Mouse (Mus musculus) spleen, postnatal 10 days (tissue): ENCODE measurements around the gene Gipc1.

ENCODE experiments used
- DNase-seq, 2 experiments: peaks; one replicate each; pipeline ENCODE4 v3.0.0; 2021 to 2022; ENCODE audit warnings: low spot score in 2 of 2

The Gipc1 gene

DNA sequence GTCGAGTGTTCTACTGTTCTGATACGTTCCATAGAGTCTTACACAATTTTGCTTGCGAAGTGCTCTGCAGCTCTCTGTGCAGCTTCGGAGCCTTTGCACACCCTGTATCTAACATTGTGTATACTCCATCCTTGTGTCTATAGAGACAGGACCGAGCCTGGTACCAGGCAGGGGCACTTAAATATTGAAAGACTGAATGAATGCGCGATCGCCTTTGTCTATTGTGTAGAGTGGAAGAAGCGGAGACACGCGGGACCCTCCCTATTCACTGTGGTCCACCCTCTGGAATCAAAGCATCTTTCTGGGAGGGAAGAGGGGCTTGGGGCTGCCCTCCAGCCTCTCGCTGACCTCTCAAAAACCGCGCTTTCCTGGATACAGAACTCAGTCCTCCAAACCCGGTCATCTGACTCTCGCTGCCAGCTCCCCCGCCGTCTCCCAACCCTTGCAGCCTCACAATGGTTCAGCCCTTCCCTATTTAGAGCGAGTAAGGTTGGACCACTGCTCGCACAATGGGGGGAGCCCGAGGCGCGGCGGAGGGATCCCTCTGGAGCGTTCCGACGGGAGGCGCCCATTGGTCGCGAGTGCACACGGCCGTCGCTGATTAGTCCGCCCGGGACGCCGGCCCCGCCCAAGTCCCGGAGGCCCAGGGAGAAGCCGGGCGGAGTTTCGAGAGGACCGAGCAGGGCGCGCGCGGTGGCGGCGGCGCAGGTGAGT, at the start of gene Gipc1:
Gene Gipc1, plus strand, starts transcription at position 648 of the 714 bp plus-strand sequence.
- DNase-seq, result peak; percentile 85 to 95

DNA sequence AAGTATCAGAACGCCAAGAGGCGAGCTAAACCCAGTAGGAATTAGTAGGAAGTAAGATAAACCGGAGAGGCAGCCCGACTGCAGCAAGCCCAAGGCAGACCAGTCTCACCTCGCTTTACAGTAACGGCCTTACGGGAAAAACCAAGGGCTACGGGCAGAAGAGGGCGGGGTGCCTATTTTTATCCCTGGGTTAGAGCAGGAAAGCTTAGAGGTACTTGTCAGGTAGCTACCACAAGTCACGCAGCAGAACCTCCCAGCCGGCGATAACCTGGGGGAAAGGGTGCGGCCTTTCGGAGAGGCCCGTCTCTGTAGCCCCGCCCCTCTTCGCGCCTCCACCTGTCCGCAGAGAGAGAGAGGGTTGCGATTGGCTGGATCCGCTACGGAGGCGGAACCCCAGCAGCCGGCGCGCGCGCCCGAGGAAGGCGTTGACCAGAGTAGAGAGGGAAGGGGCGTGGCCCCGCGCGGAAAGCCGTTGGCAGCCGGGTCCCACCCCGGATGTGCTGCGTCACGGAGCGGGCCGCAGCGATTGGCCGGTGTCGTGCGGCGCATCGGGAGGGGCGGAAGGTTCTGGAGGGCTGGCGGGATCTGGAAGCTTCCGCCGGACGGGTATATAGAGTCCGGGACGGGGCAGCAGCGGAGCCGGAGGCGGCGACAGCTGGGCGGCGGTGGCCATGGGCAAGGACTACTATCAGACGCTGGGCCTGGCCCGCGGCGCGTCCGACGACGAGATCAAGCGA, 44.6 kb upstream of the Gipc1 start, which contains the start of the genes Tecr and Dnajb1:
Gene Tecr, minus strand, starts transcription at position 311 of the 737 bp plus-strand sequence.
Gene Dnajb1, plus strand, starts transcription at position 533 of the 737 bp plus-strand sequence.
- DNase-seq, result peak; percentile 99 to 100

DNA sequence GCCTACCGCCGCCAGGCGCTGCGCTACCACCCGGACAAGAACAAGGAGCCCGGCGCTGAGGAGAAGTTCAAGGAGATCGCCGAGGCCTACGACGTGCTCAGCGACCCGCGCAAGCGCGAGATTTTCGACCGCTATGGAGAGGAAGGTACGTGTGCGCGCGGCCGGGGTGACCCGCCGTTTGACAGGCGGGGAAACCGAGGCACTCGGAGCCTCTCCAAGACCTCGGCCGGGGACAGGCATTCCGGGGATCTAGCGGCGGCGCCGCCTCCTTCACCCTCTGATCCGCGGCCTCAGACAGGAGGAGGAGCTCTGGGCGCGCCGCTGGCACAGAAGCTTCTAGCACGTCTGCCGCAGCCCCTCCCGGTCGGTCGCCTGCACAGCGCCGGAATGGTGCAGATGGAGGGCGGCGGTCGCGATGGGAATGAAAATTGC, 44.1 kb upstream of the Gipc1 start:
- DNase-seq, result peak in 1 of 2 experiments; percentile 89

DNA sequence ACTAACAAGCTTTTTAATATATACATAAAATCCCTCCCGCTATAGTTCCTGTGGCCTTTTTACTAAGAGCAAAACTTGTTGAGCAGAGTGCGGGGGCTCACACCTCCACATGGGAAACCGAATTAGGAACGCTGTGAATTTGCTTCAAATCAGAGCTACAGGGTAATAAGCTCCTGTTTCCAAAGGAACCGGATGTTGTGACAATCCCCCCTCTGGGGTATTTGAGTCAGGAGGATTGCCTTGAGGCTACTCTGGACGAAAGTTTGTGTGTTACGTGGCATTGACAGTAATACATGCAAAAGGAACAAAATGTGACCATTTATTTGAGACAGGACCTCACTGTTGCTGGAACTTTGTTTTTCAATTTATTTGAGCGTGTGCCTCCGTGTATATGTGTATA, 43.4 kb upstream of the Gipc1 start:
- DNase-seq, result no peak

DNA sequence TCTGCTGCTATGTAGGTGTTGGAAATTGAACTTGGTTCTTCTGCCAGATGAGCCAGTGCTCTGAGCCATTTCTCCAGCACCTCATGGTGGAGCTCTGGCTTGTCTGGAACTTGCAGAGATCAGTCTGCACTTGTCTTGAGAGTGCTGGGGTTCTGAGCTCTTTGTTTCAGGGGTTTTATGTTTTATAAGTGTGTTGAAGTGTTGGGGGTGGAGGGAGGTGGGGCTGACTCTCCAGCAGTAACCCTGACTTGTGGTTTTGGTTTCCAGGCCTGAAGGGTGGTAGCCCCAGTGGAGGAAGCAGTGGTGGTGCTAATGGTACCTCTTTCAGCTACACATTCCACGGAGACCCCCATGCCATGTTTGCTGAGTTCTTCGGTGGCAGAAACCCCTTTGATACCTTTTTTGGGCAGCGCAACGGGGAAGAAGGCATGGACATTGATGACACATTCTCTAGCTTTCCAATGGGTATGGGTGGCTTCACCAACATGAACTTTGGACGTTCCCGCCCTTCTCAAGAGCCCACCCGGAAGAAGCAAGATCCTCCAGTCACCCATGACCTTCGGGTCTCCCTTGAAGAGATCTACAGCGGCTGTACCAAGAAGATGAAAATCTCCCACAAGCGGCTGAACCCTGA, 42.8 kb upstream of the Gipc1 start:
- DNase-seq, result no peak

DNA sequence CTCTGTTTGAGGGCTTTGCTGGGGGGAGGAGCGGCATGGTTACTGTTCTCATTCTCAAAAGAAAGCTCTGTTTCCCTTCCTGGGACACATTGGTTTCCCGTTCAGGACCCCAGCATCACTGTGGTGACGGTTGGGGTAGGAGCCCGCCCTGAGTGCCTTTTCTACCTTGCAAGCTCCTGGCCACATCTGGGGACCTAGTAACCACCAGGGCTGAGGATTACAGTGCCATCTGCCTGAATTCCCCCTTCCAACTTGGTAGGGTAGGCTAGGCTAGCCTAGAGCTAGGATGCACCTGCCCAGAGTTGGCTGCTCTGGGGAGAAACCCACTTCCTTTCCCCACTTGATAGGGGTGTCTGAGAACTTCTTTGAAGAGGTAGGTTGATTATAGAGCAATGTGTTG, 40.6 kb upstream of the Gipc1 start:
- no peak for DNase-seq

DNA sequence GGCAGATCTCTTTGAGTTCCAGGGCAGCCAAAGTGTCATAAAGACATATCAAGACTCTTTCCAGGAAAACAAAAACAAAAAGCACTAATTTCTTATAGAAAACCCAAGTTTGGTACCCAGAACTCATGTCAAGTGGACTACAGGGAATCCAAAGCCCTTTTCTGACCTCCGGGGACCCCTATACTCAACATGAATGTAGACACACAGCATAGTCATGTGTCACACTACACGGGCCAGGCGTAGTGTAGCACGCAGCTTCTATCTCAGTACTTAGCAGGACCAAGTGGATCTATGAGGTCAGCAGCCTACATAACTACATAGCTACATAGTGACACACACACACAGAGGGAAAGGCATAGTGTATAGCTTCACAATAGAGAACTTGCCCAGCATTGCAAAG, 38.8 kb upstream of the Gipc1 start:
- DNase-seq, result no peak

DNA sequence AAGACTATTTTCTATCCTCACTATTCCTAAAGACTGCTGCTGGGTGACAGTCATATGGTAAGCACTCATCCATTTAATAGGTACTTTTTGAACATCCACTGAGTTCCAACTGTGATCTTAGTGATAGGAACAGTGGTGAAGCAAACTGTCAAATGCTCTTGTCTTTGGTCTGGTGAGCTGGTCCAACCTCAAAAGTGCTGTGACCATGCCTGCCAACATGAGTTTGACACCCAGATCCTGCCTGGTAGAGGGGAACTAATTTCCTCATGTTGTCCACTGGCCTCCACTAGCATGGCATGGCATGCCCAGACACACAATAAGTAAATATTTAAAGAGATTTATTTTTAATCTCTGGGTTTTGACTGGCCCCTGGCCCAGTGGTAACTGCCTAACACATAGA, 35.9 kb upstream of the Gipc1 start:
- DNase-seq, result no peak

DNA sequence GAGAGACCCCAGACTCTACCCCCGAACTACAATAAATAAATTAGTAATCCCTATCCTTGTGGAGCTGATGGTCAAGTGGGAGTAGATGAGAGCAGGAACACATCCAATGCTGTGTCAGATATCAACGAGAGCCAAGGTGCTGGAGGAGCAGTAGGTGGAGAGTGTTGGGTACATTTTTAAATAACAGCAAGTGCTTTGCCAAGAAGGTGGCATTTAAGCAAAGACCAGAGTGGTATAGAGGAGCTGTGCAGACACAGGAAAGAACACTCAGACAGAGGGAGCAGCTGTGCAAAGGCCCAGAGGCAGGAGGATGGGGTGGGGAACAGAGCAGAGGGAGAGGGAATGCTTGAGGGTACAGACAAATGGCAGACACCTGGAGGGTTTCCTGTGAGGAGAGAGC, 35.4 kb upstream of the Gipc1 start:
- no peak for DNase-seq

DNA sequence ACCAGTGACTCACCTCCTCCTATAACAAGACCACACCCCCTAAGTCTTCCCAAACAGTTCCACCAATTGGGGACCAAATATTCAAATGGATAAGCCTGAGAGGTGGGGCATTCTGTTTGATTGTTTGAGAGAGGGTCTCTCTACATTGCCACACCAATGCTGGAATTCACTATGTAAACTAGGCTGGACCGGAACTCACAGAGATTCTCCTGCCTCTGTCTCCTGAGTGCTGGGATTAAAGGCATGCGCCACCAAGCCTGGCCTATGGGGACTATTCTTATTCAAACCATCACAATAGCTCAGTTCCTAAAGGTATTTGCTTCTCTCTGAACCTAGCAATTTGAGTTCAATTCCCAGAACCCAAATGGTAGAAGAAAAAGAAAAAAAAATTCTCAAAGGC, 33.9 kb upstream of the Gipc1 start:
- DNase-seq, result no peak

DNA sequence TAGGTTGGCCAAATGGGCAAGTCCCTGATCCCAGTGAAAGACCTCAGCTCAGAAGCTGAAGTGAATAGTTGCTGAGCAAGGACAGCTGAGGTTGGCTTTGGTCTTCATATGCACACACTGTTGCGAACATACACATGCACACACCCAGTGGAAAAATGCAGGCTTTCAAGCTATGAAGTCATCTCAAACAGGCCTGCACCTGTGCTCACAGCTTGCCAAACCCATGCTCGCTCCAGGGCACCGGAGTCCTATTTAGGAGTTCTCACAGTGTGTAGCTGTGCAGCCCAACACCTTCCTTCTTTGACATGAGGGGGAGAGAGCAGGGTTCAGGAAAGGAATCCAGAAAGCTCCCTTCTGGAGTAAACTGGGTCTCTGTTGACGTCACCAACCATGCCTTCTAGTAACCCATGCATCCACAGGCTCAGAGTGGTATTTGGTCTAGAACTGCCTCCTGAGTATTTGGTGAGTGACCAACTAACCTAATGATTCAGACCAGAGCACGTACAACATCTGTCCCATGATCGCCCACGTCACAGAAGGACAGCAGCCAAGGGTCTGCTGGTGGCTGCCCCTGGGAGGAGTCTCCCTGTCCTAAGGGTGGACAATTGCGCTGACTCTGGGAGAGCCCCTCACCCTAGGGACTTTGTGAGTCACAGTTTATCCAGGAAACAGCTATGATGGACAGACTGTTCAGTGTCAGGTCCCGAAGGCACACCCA, 32.8 kb upstream of the Gipc1 start:
- DNase-seq, result no peak

DNA sequence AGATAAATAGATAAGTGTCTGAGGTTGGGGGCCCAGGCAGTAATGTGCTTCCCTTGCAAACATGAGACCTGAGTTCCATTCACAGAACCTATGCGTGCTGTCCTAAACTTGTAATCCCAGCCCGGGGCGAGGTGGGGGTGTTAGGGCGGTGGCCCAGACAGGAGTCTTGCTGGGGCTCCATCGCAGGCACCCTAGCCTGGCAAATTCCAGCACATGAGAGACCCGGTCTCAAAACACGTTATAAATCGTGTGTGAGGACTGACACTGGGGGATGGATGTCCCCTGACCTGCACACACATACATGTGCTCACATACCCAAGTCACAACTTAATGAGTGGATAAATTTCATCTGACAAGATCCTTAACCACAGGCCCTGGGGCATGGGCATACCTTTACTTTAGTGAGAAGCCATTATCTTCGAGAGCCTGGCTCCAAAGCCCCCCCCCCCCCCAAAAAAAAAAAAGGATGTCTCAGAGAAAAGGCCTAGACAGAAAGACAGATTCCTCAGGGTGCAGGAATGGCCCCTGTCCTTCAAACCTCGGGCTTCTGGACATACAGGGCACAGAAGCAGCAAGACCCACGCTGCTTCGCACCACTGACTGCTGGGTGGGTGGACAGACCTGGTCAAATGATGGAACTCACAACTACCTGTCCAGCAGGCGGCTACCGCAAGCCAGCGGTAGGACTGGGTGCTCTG, 30.6 kb upstream of the Gipc1 start:
- DNase-seq, result no peak

DNA sequence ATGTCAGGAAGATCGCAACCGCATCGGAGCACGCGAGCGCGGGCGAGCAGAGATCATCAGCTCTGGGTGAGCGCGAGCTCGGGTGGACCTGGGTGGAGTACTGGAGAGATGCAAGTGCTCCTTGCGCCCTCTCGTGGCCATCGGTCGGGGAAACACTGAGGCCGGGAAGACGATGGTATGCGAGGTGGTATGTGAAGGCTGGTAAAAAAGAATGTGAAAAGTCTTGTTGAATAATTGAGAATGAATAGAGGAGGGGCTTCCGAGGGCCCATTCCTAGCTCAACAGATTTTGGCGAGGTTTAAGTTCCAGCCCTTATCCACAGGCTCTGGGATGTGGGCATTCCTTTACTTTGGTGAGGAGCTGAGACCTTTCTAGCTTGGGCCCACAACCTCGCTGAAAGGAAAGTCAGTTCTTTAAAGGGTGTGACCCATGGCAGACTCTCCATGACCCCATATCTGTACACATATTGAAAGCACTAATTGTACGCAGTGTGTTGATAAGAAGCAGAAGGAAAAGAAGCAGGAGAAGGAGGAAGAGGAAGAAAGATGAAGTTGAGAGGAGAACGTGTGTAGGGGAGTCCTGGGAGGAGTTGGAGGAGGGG, 30.0 kb upstream of the Gipc1 start:
- peak; percentile 93 to 97 for DNase-seq

DNA sequence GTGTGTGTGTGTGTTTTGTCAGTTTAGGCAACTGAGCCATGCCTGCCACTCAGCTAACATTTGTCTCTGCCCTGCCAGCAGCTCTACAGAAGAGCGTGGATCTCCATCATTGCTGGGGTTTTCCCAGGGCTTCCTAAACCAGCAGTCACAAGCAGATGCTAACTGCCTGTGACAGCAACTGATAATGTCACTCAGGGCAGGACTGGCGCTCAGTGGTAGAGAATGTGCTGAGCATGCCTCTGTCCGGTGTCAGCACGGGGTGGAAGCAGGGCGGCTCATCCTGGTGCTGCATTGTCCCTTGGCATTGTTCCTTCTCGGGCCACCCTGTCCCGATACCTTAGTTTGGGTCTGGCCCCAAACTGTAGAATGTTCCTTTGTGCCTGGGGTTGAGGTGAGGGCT, 28.9 kb upstream of the Gipc1 start:
- peak in 1 of 2 experiments; percentile 37 for DNase-seq

DNA sequence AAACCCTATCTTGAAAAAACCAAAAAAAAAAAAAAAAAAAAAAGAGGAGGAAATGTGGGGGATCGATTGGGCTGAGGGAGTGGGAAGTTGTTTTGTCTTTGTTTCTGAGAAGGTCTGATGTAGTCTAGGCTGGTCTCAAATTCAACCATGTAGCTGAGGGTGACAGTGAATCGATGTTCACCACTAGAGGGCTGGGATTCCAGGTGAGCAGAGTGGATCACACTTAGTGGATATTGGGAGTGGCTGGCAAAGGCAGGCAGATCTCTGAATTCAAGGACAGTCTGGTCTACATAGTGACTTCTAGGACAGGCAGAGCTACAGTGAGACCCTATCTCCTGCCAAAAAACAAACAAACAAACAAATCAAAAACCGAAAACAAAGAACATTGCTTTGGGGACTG, 27.7 kb upstream of the Gipc1 start:
- peak in 1 of 2 experiments; percentile 45 for DNase-seq

DNA sequence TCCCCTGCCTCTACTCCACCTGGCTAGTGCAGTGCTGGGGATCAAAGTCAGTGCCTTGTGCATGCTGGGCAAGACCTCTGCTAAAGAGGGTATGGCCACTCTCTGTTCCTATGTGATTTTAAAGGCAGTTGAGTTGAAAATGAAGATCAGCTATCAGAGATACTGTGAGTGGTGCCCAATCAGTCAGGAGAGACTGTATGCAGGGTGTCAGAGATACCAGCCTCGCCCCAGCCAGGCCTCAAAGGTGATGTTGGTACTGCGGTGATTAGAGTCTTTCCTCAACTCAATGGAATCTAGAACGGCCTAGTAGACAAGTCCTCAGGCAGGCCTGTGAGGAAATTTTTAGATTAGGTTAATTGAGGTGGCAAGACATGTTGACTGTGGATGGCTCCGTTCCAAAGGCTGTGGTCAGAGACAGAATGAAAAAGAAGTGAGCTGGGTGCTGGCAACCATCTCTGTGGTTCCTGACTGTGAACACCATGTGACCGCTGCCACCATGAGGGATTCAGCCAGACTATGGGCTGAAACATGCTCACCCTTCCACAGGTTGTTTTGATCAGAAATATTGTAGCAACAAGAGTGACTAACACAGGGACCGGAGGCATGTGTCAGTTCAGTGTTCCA, 26.7 kb upstream of the Gipc1 start:
- DNase-seq, result no peak

DNA sequence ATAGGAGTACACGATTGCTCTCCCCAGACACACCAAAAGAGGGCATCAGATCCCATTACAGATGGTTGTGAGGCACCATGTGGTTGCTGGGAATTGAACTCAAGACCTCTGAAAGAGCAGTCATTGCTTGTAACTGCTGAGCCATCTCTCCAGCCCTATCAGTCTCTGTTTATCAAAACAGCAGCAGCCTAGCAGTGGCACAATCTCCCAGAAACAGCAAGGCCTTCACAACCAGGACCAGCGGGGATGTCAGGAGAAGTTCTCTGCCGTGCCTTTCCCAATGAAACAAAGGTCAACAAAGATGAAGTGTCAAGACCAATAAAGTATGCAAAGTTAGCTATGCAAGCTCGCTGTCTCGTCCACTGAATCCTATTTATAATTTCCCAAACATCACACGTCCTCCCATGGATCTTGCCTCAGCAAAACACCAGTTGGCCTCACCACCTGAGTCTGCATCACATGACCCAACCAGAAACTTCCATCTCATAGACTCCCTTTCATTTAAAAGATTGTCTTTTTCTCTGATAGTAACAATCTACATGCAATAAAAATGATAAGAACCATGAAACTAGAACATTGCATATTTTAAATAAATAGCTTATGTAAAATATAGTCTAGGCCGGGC, 20.3 kb upstream of the Gipc1 start:
- DNase-seq, result no peak

DNA sequence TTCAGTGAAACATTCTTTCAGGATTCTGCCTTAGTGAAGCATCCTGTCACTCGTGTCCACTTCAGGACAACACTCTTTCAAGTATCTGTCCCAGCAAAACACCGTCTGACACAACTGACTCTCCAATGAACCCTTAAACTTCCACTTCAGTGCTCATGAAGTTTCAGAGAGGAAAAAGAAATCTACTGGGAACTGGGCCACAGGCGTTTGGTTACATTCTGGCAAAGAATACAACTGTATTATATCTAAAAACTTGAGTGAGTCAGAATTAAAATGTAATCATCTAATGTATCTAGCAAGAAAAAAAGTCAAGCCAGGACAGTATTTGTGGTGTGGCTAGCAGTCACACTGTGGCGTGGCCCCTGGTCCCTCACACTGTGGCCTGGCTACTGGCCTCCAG, 13.6 kb upstream of the Gipc1 start:
- DNase-seq, result no peak

DNA sequence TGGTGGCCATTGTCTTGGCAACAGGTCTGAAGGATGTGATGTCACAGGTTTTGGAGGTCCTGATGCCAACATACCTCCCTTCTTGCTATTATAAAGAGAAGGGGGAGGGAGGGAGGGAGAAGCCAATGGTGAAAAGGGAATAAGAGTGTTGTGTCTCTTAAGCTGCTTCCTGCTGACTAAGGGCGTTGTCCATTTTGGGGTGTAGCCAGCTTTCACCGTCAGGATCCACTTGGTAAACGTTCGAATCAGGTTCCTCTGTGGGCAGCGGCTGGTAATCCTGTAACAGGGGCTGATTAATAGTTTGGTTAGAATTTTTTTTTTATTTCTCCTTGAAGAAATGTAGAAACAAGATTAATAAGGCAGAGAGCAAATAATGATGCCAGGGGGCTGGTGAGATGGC, 12.8 kb upstream of the Gipc1 start:
- no peak for DNase-seq

DNA sequence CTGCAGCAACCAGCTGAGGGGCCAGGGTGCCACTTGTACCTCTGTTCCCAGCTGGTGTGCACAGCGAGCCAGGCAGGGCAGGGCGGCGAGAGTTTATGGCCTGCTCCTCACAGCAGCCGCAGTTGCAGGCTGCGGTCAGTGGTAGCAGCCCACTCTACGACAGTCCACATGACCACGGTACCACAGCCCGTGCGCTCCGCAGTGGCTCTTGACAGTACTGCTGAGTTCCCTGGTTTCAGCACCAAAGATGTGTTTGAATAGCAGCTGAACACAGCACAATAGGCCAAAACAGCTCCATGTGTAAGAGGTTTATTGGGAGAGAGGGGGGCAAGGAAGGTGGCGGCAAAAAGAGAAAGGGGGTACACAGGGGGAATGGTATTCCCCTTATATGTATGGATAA, 5.0 kb upstream of the Gipc1 start:
- DNase-seq, result no peak
